Mouse (Mus musculus) intestine, embryonic 14.5 days (tissue): ENCODE results near the gene E130311K13Rik. TPM values are rescaled to one million over a fixed set of nuclear protein-coding genes. Genes with fewer than 3 reads are reported as not detected.

ENCODE experiments used
- ATAC-seq: fragments of 200-750 bp; cut with Nextera tagmentation; replicated peaks from 2 replicates; pipeline ENCODE4 v1.8.0; 2017; ENCODE audit warnings: low read depth, moderate number of reproducible peaks, moderate TSS enrichment, moderate library complexity; ENCODE audit not compliant: low FRiP score, low TSS enrichment
- DNase-seq: peaks from one replicate; pipeline ENCODE4 v3.0.0-alpha.2; 2018; ENCODE audit warnings: low spot score
- H3K27ac ChIP-seq: fragments of 300-500 bp; sonication (generic); 2 replicates; pipeline ENCODE4 v1.5.1; 2014; ENCODE audit warnings: low read depth, mild to moderate bottlenecking, control low read depth
- H3K27me3 ChIP-seq: fragments of 300-500 bp; sonication (generic); replicated peaks from 2 replicates; pipeline ENCODE4 v1.6.1; 2014; ENCODE audit warnings: low read length, control low read depth; ENCODE audit not compliant: control insufficient read depth, insufficient read depth
- H3K36me3 ChIP-seq: fragments of 300-500 bp; sonication (generic); 2 replicates; pipeline ENCODE4 v1.6.1; 2014; ENCODE audit warnings: low read length, control low read depth; ENCODE audit not compliant: control insufficient read depth, insufficient read depth
- H3K4me1 ChIP-seq: fragments of 300-500 bp; sonication (generic); replicated peaks from 2 replicates; pipeline ENCODE4 v1.6.1; 2014; ENCODE audit warnings: low read length, control low read depth, mixed read lengths; ENCODE audit not compliant: control insufficient read depth, insufficient read depth
- H3K4me2 ChIP-seq: fragments of 300-500 bp; sonication (generic); 2 replicates; pipeline ENCODE4 v1.6.1; 2014; ENCODE audit warnings: low read length
- H3K4me3 ChIP-seq: fragments of 300-500 bp; sonication (generic); 2 replicates; pipeline ENCODE4 v1.5.1; 2014; ENCODE audit warnings: low read depth, low read length, control low read depth, mixed read lengths
- H3K9ac ChIP-seq: fragments of 300-500 bp; sonication (generic); 2 replicates; pipeline ENCODE4 v1.6.1; 2014; ENCODE audit warnings: mild to moderate bottlenecking, low read length
- H3K9me3 ChIP-seq: fragments of 300-500 bp; sonication (generic); 2 replicates; pipeline ENCODE4 v1.6.1; 2016; ENCODE audit warnings: low read length, control low read depth; ENCODE audit not compliant: control insufficient read depth
- WGBS: fragments of 180-500 bp; shearing (Covaris S2); extraction: QIAGEN DNeasy Blood & Tissue Kit; methylation state at CpG from one replicate; pipeline ENCODE4 v1.1.7; 2014; 5-methylcytosine and 5-hydroxymethylcytosine counted together
- polyA plus RNA-seq: library from polyadenylated mRNA; unstranded; fragments of >200 nt; fragmentation: Nextera tagmentation; extraction: Ambion mirVana; gene quantifications from 2 replicates; pipeline ENCODE4 v1.2.1, GENCODE M21; 2014

Gene E130311K13Rik
- polyA plus RNA-seq, 1 experiment from 2014 or later, result 5.1 TPM

GRCm38 (mm10) chr3:63872818-63873217 is 56.5 kb downstream of the E130311K13Rik start:
- no peak overlapping the region for H3K4me3 ChIP-seq
- WGBS, result 43% methylated on average over 1 of the region's 1 CpGs
- DNase-seq (no peak), ATAC-seq (no peak)
- no peaks in the 10 kb centered on the region for H3K9me3 ChIP-seq
- no peak overlapping the region for H3K27ac ChIP-seq
- no peak overlapping the region for H3K9ac ChIP-seq
- no peaks in the 10 kb centered on the region for H3K4me1 ChIP-seq
- no peaks in the 10 kb centered on the region for H3K36me3 ChIP-seq
- no peak overlapping the region for H3K4me2 ChIP-seq
- no peaks in the 10 kb centered on the region for H3K27me3 ChIP-seq

- Histone ChIP-seq H3K9ac (no peak overlapping the region), H3K4me2 (no peak overlapping the region), H3K27me3 (no peaks in the 10 kb centered on the region), H3K36me3 (no peaks in the 10 kb centered on the region), H3K27ac (no peak overlapping the region), H3K4me3 (no peak overlapping the region), H3K4me1 (no peaks in the 10 kb centered on the region), H3K9me3 (no peaks in the 10 kb centered on the region)
- ATAC-seq, result no peak
- whole genome bisulfite sequencing, result 37% methylated on average over 2 of the region's 2 CpGs
- DNase-seq, result no peak
Measured at GRCm38 (mm10) chr3:63871249-63871648, 58.0 kb downstream of the E130311K13Rik start.

- Histone ChIP-seq H3K27ac (no peak overlapping the region), H3K36me3 (no peaks in the 10 kb centered on the region), H3K9ac (no peak overlapping the region), H3K9me3 (no peaks in the 10 kb centered on the region), H3K4me3 (no peak overlapping the region), H3K27me3 (no peaks in the 10 kb centered on the region), H3K4me2 (no peak overlapping the region), H3K4me1 (no peaks in the 10 kb centered on the region)
- ATAC-seq, result no peak
- 56% methylated on average over 1 of the region's 1 CpGs for WGBS
- peak; percentile 62 for DNase-seq
Measured at GRCm38 (mm10) chr3:63868285-63868684, 61.0 kb downstream of the E130311K13Rik start.

- H3K4me2 ChIP-seq, result no peak overlapping the region
- H3K9ac ChIP-seq, result no peak overlapping the region
- no peaks in the 10 kb centered on the region for H3K36me3 ChIP-seq
- no peak overlapping the region for H3K4me3 ChIP-seq
- DNase-seq, result no peak
- H3K9me3 ChIP-seq, result no peaks in the 10 kb centered on the region
- H3K27me3 ChIP-seq, result no peaks in the 10 kb centered on the region
- H3K27ac ChIP-seq, result no peak overlapping the region
- WGBS, result 70% methylated on average over 2 of the region's 2 CpGs
- no peak for ATAC-seq
- H3K4me1 ChIP-seq, result no peaks in the 10 kb centered on the region
Measured at GRCm38 (mm10) chr3:63865069-63865468, 64.2 kb downstream of the E130311K13Rik start.

Other genes with a start within 250 kb of the E130311K13Rik start
- 10.4 and 10.5 TPM in 2 replicates for gene Plch1, start 30.0 kb downstream of the E130311K13Rik start, polyA plus RNA-seq
- gene Slc33a1, start 35.3 kb upstream of the E130311K13Rik start, polyA plus RNA-seq, result 17.6 and 18.5 TPM in 2 replicates
- gene Gmps, start 46.6 kb upstream of the E130311K13Rik start, polyA plus RNA-seq, result 49.5 and 52.0 TPM in 2 replicates
- 0.04 and 0.07 TPM in 2 replicates for gene Vmn2r1, start 152.1 kb upstream of the E130311K13Rik start, polyA plus RNA-seq
- not detected in 2 replicates for gene Vmn2r2, start 212.5 kb upstream of the E130311K13Rik start, polyA plus RNA-seq